Mouse (Mus musculus) lung, adult 2 months (tissue): ENCODE data around the gene Mrc1.

Experiments used
- CTCF ChIP-seq: fragments of 200-500 bp; IDR thresholded peaks from 2 replicates; pipeline ENCODE4 v1.5.1; 2011; ENCODE audit warnings: mild to moderate bottlenecking, low read length, control low read depth; ENCODE audit not compliant: insufficient read depth
- POLR2A ChIP-seq: fragments of 200-500 bp; IDR thresholded peaks from 2 replicates; pipeline ENCODE4 v1.6.1; 2011; ENCODE audit warnings: low read depth, mild to moderate bottlenecking, control low read depth, low read length, borderline replicate concordance; ENCODE audit errors: extremely low read depth

DNA sequence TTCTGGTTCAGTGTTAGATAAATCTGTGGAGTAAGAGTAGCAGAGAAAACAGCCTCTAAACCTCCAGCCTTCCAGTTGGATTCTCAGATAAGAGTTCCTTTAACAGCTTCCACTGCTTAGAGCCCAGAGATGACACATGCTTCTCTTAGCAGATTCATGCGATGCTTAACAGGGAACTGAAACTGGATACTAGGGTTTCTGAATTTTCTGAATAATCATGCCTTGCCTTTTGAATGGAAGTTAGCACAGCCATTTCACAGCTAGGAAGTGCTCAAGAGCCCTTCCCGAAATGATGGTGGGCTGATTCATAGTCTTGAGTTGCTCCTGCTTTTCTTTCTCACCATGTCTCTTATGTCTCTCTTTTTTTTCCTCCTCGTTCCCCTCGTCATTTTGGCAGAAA is 22.4 kb upstream of the Mrc1 start:
- TF ChIP-seq CTCF: no peak
- no peak for TF ChIP-seq POLR2A
